Mouse (Mus musculus): Measurements from ENCODE around the gene Nudt4.

Nudt4 gene

GRCm38 (mm10) chr10:95501463-95502081, 62.4 kb downstream of the Nudt4 start, which contains the start of gene Mrpl42:
Gene Mrpl42, minus strand, starts transcription at chr10:95501940.
- peak; percentile 81 to 83 for DNase-seq (ENCODE audit: low spot score in 2 of 2)

- no peak for DNase-seq (ENCODE audit: low spot score in 2 of 2)
Measured at GRCm38 (mm10) chr10:95501033-95501432, 62.9 kb downstream of the Nudt4 start.

Measured in spleen, postnatal 36 days (tissue).